Mouse (Mus musculus): ENCODE data around the gene Pomp. TPM values are rescaled to one million over a fixed set of nuclear protein-coding genes. Genes with fewer than 3 reads are reported as not detected.

Gene Pomp
- polyA plus RNA-seq, 1 experiment = 220 TPM

DNA sequence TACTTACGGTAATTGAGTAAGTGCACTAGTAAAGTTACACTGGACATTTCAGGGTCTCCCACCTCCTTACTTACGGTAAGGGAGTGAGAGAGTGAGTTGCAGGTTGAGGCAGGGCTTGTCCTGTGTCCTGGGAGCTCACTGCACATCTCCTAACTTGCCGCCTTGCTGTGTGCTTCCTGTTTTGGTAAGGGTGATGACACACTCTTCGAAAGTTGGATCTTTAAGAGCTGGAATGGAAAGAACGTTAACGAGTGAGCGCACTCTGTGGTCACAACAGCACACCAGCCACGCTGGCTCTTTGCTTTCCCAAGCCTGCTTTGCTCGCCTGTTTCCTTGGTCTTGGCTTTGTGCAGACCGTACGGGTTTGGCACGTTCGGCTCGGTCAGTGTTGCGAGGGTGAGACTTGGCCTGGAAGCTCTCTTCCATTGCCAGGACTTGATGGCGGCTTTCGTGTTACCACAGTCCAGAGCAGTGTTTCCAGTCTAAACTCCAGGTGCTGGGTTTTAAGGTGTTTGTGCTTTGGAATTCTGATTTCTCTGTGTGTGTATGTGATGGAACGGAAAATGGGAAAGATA is 14.3 kb downstream of the Pomp start:
- no peak overlapping the region for H3ac ChIP-seq (ENCODE audit: control insufficient read depth, insufficient read length)
- H3K4me2 ChIP-seq (ENCODE audit: low read depth) = no peak overlapping the region
- peaks cover 4% of the 10 kb centered on the region for H3K27me3 ChIP-seq (ENCODE audit: control insufficient read depth, insufficient read depth, insufficient read length)
- no peaks in the 10 kb centered on the region for H3K79me2 ChIP-seq (ENCODE audit: control insufficient read depth, insufficient read depth)
- no peak overlapping the region for H3K4me3 ChIP-seq
- H3K36me3 ChIP-seq (ENCODE audit: control insufficient read depth, insufficient read depth) = peaks cover 46% of the 10 kb centered on the region
- no peak for TF ChIP-seq CEBPB (IDR thresholded peaks at IDR 0.05; ENCODE audit: insufficient read depth, poor library complexity, severe bottlenecking)
- TF ChIP-seq MYOD1 (IDR thresholded peaks at IDR 0.05; ENCODE audit: control insufficient read depth in 1 of 3, insufficient read length in 2 of 3, low read depth in 2 of 3) = no peak
- no peak for TF ChIP-seq MYOG (IDR thresholded peaks at IDR 0.05; ENCODE audit: control insufficient read depth in 1 of 3, insufficient read depth in 1 of 3, insufficient read length in 2 of 3, low read depth in 2 of 3)
- no peak for TF ChIP-seq REST (IDR thresholded peaks at IDR 0.05; ENCODE audit: insufficient read depth, insufficient read length)
- TF ChIP-seq TCF12 (IDR thresholded peaks at IDR 0.05; ENCODE audit: insufficient read depth, poor library complexity, severe bottlenecking) = no peak
- TF ChIP-seq MAX (IDR thresholded peaks at IDR 0.05; ENCODE audit: low read depth) = no peak
- no peak for TF ChIP-seq POLR2AphosphoS2 (IDR thresholded peaks at IDR 0.05; ENCODE audit: insufficient read length, low read depth)
- no peak for TF ChIP-seq E2F4 (IDR thresholded peaks at IDR 0.05; ENCODE audit: insufficient read depth)

DNA sequence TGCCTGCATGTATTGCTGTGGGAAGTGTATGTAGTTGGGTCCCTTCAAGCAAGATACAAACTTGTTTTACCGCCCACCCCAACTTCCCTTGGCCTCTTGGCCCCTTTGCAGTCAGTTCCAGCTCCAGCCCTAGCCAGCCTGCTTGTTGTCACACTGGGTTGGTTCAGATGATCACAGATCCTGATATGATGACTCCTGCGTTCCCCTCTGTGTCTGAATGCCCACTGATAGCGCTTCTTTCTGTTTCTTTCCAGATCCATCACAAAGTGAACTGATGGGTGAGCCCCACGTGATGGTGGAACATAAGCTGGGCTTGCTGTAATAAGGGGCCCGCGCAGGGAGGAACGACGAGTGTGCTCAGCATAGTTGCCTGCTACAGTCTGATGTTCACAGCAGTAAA is 14.9 kb downstream of the Pomp start:
- TF ChIP-seq USF1 (IDR thresholded peaks at IDR 0.05; ENCODE audit: low read depth) (no peak), TCF12 (IDR thresholded peaks at IDR 0.05; ENCODE audit: insufficient read depth, poor library complexity, severe bottlenecking) (no peak), E2F4 (IDR thresholded peaks at IDR 0.05; ENCODE audit: insufficient read depth) (no peak), TCF3 (IDR thresholded peaks at IDR 0.05; ENCODE audit: insufficient read length, low read depth) (no peak), SRF (IDR thresholded peaks at IDR 0.05; ENCODE audit: control insufficient read depth, insufficient read length, low read depth) (no peak), POLR2A (IDR thresholded peaks at IDR 0.05; ENCODE audit: insufficient read length, low read depth) (no peak), MYOG (IDR thresholded peaks at IDR 0.05; ENCODE audit: control insufficient read depth in 1 of 3, insufficient read depth in 1 of 3, insufficient read length in 2 of 3, low read depth in 2 of 3) (no peak), CEBPB (IDR thresholded peaks at IDR 0.05; ENCODE audit: insufficient read depth, poor library complexity, severe bottlenecking) (no peak), MAX (IDR thresholded peaks at IDR 0.05; ENCODE audit: low read depth) (no peak), POLR2AphosphoS2 (IDR thresholded peaks at IDR 0.05; ENCODE audit: insufficient read length, low read depth) (no peak), REST (IDR thresholded peaks at IDR 0.05; ENCODE audit: insufficient read depth, insufficient read length) (no peak), MYOD1 (IDR thresholded peaks at IDR 0.05; ENCODE audit: control insufficient read depth in 1 of 3, insufficient read length in 2 of 3, low read depth in 2 of 3) (no peak)
- Histone ChIP-seq H3K4me3 (no peak overlapping the region), H3K79me2 (ENCODE audit: control insufficient read depth, insufficient read depth) (no peaks in the 10 kb centered on the region), H3K27me3 (ENCODE audit: control insufficient read depth, insufficient read depth, insufficient read length) (peaks cover 4% of the 10 kb centered on the region), H3K36me3 (ENCODE audit: control insufficient read depth, insufficient read depth) (peaks cover 46% of the 10 kb centered on the region), H3ac (ENCODE audit: control insufficient read depth, insufficient read length) (no peak overlapping the region), H3K4me2 (ENCODE audit: low read depth) (no peak overlapping the region)

DNA sequence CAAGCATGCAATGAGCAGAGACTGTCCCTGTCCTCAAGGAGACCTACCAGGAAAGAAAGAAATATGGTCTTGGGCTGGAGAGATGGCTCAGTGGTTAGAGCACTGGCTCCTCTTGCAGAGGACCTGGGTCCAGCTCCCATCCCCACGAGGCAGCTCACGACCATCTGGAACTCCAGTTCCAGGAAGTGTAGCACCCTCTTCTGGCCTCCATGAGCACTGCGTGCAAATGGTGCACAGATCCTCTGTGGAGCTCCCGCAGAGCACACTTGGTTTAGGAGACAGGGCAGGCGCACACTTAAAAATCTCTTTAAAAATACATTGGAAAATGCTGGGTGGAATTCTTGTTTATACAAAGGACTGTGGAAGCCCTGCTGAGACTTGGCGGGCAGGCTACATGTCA is 17.3 kb downstream of the Pomp start:
- H3ac ChIP-seq (ENCODE audit: control insufficient read depth, insufficient read length) = no peak overlapping the region
- TF ChIP-seq MAX (IDR thresholded peaks at IDR 0.05; ENCODE audit: low read depth) = no peak
- TF ChIP-seq CEBPB (IDR thresholded peaks at IDR 0.05; ENCODE audit: insufficient read depth, poor library complexity, severe bottlenecking) = no peak
- no peak for TF ChIP-seq TCF3 (IDR thresholded peaks at IDR 0.05; ENCODE audit: insufficient read length, low read depth)
- TF ChIP-seq SRF (IDR thresholded peaks at IDR 0.05; ENCODE audit: control insufficient read depth, insufficient read length, low read depth) = no peak
- TF ChIP-seq USF1 (IDR thresholded peaks at IDR 0.05; ENCODE audit: low read depth) = no peak
- no peak for TF ChIP-seq TCF12 (IDR thresholded peaks at IDR 0.05; ENCODE audit: insufficient read depth, poor library complexity, severe bottlenecking)
- TF ChIP-seq MYOG (IDR thresholded peaks at IDR 0.05; ENCODE audit: control insufficient read depth in 1 of 3, insufficient read depth in 1 of 3, insufficient read length in 2 of 3, low read depth in 2 of 3) = no peak
- TF ChIP-seq MYOD1 (IDR thresholded peaks at IDR 0.05; ENCODE audit: control insufficient read depth in 1 of 3, insufficient read length in 2 of 3, low read depth in 2 of 3) = no peak
- no peak for TF ChIP-seq POLR2A (IDR thresholded peaks at IDR 0.05; ENCODE audit: insufficient read length, low read depth)
- no peak for TF ChIP-seq REST (IDR thresholded peaks at IDR 0.05; ENCODE audit: insufficient read depth, insufficient read length)
- TF ChIP-seq POLR2AphosphoS2 (IDR thresholded peaks at IDR 0.05; ENCODE audit: insufficient read length, low read depth) = no peak
- no peak for TF ChIP-seq E2F4 (IDR thresholded peaks at IDR 0.05; ENCODE audit: insufficient read depth)
- no peak overlapping the region for H3K4me2 ChIP-seq (ENCODE audit: low read depth)
- H3K4me3 ChIP-seq = no peak overlapping the region
- H3K79me2 ChIP-seq (ENCODE audit: control insufficient read depth, insufficient read depth) = no peaks in the 10 kb centered on the region
- peaks cover 4% of the 10 kb centered on the region for H3K27me3 ChIP-seq (ENCODE audit: control insufficient read depth, insufficient read depth, insufficient read length)
- H3K36me3 ChIP-seq (ENCODE audit: control insufficient read depth, insufficient read depth) = peaks cover 32% of the 10 kb centered on the region

DNA sequence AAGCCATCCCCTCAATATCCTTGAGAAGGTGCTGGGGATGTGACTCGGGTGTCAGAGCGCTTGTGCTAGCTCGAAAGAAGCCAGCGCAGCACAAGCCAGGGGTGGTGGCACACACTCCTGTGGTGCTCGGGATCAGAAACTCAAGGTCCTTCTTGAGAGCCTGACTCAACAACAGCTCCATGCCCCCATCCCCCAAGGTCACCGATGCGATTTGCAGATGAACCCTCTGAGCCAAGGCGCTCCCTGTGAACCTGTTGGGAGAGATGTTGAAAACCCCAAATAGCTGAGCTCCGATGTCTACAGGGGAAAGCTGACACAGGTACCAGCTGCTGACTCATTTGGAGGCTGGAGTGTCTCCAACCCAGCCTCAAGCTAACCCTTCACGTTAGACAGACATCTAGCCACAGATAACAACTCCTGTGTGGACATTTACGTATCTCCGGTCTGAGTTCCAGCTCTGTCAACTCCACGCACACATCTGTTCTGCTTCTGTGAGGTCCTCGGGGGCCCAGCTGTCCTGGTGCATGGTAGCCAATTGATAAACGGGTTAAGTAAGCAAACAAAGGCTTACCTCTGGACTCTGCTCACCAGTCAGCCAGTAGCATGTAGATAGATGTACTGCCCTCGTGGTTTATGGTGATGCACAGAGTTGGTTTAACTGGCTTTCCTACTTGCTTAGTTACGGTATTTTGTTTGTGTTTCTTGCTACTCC is 19.9 kb downstream of the Pomp start:
- Histone ChIP-seq H3K4me3 (no peak overlapping the region), H3K4me2 (ENCODE audit: low read depth) (no peak overlapping the region), H3K27me3 (ENCODE audit: control insufficient read depth, insufficient read depth, insufficient read length) (peaks cover 4% of the 10 kb centered on the region), H3ac (ENCODE audit: control insufficient read depth, insufficient read length) (no peak overlapping the region), H3K36me3 (ENCODE audit: control insufficient read depth, insufficient read depth) (peaks cover 18% of the 10 kb centered on the region), H3K79me2 (ENCODE audit: control insufficient read depth, insufficient read depth) (no peaks in the 10 kb centered on the region)
- TF ChIP-seq E2F4 (IDR thresholded peaks at IDR 0.05; ENCODE audit: insufficient read depth) = no peak

DNA sequence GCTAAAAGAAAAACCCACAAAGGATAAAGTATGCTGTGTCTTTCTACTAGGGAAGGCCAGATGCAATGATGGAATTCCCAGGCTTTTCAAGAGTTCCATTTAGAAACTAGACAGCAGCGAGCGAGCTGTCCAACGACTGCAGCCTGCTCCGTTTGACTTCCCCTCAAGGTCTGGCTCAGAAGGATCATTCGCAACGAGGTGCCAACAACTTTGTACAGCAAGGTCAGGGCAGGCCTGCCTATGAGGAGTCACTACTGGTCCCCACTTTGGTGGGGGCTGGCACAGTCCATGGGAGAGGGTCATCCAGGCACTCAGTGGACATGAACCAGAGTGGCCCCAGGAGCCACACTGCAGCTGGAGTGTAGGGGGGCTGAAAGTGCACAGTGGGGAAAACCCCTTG is 23.3 kb downstream of the Pomp start:
- no peak overlapping the region for H3ac ChIP-seq (ENCODE audit: control insufficient read depth, insufficient read length)
- no peak overlapping the region for H3K4me3 ChIP-seq
- no peak for TF ChIP-seq POLR2A (IDR thresholded peaks at IDR 0.05; ENCODE audit: insufficient read length, low read depth)
- TF ChIP-seq POLR2AphosphoS2 (IDR thresholded peaks at IDR 0.05; ENCODE audit: insufficient read length, low read depth) = peak; percentile 33
- TF ChIP-seq SRF (IDR thresholded peaks at IDR 0.05; ENCODE audit: control insufficient read depth, insufficient read length, low read depth) = no peak
- no peak overlapping the region for H3K4me2 ChIP-seq (ENCODE audit: low read depth)
- H3K36me3 ChIP-seq (ENCODE audit: control insufficient read depth, insufficient read depth) = peaks cover 3% of the 10 kb centered on the region
- H3K79me2 ChIP-seq (ENCODE audit: control insufficient read depth, insufficient read depth) = no peaks in the 10 kb centered on the region
- no peaks in the 10 kb centered on the region for H3K27me3 ChIP-seq (ENCODE audit: control insufficient read depth, insufficient read depth, insufficient read length)
